Mouse (Mus musculus): ENCODE measurements around the gene Nlk. TPM values are rescaled to one million over a fixed set of nuclear protein-coding genes. Genes with fewer than 3 reads are reported as not detected.
"Not testable (repeated sequence)": the region's sequence is repeated elsewhere in the genome, so short reads cannot be mapped to it uniquely, and the experiment has no call there.

Nlk gene
- polyA plus RNA-seq, 1 experiment from 2014 or later = 26.7 TPM

DNA sequence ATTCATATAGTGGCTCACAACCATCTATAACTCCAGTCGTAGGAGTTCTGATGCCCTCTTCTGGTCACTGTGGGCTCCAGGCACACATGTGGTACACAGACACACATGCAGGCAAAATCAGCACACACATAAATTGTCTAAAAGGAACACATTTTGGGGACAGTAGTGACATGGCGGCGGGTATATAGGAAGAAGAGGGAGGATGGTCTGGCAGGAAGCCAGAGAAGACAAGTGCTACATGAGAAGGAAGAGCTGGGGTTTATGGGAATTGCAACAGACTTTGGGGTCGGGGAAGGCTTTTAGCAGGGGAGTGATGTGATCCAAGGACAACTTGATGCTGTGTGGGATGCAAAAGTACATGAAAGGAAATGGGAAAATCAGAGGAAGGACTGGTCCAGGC, 162.7 kb downstream of the Nlk start:
- no peak for ATAC-seq (replicated peaks)
- Histone ChIP-seq H3K27ac (no peak overlapping the region), H3K36me3 (replicated peaks) (peaks cover 8% of the 10 kb centered on the region; the same call in 1 of the 2 replicates), H3K4me3 (peak overlapping the region; percentile 94; the same call in 1 of the 2 replicates), H3K9me3 (no peaks in the 10 kb centered on the region), H3K4me1 (peaks cover 37% of the 10 kb centered on the region), H3K27me3 (replicated peaks) (no peaks in the 10 kb centered on the region), H3K9ac (no peak overlapping the region), H3K4me2 (peak overlapping the region; percentile 88)
- WGBS = 90% methylated on average over 4 of the region's 4 CpGs

DNA sequence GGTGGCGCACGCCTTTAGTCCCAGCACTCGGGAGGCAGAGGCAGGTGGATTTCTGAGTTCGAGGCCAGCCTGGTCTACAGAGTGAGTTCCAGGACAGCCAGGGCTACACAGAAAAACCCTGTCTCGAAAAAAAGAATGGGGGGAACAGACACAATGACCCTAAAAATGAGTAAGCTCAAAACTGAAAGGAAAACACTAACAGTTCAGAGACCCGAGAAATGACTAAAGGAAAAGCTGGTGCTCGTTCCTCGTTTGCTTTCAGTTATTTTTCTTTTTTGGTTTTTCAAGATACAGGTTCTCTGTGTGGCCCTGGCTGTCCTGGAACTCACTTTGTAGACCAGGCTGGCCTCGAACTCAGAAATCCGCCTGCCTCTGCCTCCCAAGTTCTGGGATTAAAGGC, 165.7 kb downstream of the Nlk start:
- not testable (repeated sequence) for ATAC-seq (replicated peaks); H3K9ac ChIP-seq; H3K27me3 ChIP-seq (replicated peaks); H3K27ac ChIP-seq; H3K4me3 ChIP-seq; H3K4me2 ChIP-seq; H3K9me3 ChIP-seq
- WGBS = 94% methylated on average over 10 of the region's 10 CpGs
- H3K4me1 ChIP-seq = peaks cover 24% of the 10 kb centered on the region
- H3K36me3 ChIP-seq (replicated peaks) = peaks cover 20% of the 10 kb centered on the region

DNA sequence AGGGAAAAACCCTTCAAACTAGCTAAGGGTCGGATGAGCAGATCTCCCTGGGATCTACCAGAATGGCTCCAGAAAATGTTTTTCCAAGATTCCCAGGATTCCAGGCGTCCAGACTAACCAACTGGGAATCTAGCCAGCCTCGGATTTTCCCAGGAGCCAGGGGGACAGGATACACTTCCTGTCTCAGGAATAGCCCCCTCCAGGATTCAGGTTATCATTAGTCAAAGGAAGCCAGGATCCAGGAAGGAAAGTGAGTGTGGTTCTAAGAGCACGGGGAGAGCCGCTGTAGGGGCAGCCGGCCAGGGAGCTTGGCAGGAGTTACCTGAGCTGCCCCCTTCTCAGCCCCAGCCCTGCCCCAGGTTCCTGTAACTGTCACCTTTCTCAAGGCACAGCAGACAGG, 166.1 kb downstream of the Nlk start:
- Histone ChIP-seq H3K36me3 (replicated peaks) (peaks cover 24% of the 10 kb centered on the region), H3K27me3 (replicated peaks) (no peaks in the 10 kb centered on the region), H3K9ac (no peak overlapping the region), H3K4me3 (no peak overlapping the region), H3K4me1 (peaks cover 24% of the 10 kb centered on the region), H3K4me2 (no peak overlapping the region), H3K27ac (no peak overlapping the region), H3K9me3 (no peaks in the 10 kb centered on the region)
- 87% methylated on average over 6 of the region's 6 CpGs for WGBS
- no peak for ATAC-seq (replicated peaks)

DNA sequence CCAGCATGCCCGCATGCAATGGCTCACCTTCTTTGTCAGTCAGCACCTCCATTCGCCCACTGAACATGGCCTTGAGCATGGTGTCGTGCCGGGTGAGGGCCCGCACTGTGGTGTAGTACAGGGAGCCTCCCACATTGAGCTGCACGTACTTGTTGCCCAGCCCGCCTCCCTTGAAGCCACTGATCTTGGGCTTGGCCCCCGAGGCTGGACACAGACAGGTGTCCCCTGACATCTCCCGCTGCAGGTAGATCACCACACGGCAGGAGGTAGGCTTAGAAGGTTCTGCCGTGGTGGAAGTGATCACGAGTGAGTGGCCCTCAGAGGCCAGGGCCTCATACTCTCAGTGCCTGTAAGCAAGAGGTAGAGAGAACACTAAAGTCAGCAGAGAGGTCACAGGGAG, 167.2 kb downstream of the Nlk start:
- 89% methylated on average over 12 of the region's 12 CpGs for WGBS
- H3K9me3 ChIP-seq = no peaks in the 10 kb centered on the region
- no peak overlapping the region for H3K9ac ChIP-seq
- H3K36me3 ChIP-seq (replicated peaks) = peaks cover 30% of the 10 kb centered on the region
- H3K4me2 ChIP-seq = no peak overlapping the region
- H3K27ac ChIP-seq = no peak overlapping the region
- no peaks in the 10 kb centered on the region for H3K27me3 ChIP-seq (replicated peaks)
- no peak for ATAC-seq (replicated peaks)
- no peak overlapping the region for H3K4me3 ChIP-seq
- peaks cover 19% of the 10 kb centered on the region for H3K4me1 ChIP-seq

DNA sequence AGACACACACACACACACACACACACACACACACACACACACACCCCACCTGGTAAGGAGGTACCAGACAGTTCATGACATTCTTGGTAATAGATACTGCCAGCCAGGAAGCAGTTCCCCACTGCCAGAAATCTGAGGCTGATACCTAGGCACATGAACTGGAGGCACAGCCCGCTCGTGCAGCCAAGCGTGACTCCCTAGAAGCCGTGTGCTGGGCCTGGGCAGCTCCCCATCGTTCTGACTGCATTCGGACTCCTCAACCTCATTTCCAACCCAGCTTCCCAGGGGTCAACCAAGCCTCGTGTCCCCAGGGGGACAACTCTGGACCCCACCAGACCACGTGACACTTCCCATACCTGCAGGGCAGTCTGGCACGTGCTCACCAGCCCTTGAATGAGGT, 168.5 kb downstream of the Nlk start:
- Histone ChIP-seq H3K4me1 (0 out of 2 replicates have a peak, but pooled peaks cover 10% of the 10 kb centered on the region), H3K27ac (no peak overlapping the region), H3K4me3 (no peak overlapping the region), H3K36me3 (replicated peaks) (peaks cover 40% of the 10 kb centered on the region), H3K27me3 (replicated peaks) (no peaks in the 10 kb centered on the region), H3K9ac (no peak overlapping the region), H3K4me2 (no peak overlapping the region), H3K9me3 (no peaks in the 10 kb centered on the region)
- 75% methylated on average over 9 of the region's 9 CpGs for WGBS
- no peak for ATAC-seq (replicated peaks)

DNA sequence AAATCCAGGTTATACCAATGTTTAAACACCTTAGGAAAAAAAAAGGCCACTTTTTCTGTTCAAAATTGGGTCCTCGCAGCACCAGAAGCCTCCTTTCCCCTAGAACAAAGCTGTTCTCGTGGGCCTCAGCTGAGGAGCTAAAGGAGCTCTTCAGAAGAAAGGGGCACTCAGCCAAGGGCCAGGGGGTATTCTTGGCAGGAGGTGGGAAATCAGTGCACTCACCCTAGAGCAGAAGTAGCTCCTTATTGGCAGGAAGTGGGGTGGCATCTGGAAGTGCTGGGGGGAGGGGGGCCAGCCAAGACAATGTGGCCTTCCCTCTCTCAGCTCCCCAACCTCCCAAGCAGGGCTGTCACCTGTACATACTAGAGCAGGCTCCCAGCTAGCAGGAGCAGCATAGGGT, 172.3 kb downstream of the Nlk start:
- H3K9ac ChIP-seq = no peak overlapping the region
- no peak for ATAC-seq (replicated peaks)
- H3K4me3 ChIP-seq = no peak overlapping the region
- WGBS = 67% methylated on average over 2 of the region's 2 CpGs
- no peaks in the 10 kb centered on the region for H3K27me3 ChIP-seq (replicated peaks)
- no peaks in the 10 kb centered on the region for H3K9me3 ChIP-seq
- H3K27ac ChIP-seq = no peak overlapping the region
- peaks cover 51% of the 10 kb centered on the region for H3K36me3 ChIP-seq (replicated peaks)
- H3K4me1 ChIP-seq = no peaks in the 10 kb centered on the region
- H3K4me2 ChIP-seq = no peak overlapping the region

DNA sequence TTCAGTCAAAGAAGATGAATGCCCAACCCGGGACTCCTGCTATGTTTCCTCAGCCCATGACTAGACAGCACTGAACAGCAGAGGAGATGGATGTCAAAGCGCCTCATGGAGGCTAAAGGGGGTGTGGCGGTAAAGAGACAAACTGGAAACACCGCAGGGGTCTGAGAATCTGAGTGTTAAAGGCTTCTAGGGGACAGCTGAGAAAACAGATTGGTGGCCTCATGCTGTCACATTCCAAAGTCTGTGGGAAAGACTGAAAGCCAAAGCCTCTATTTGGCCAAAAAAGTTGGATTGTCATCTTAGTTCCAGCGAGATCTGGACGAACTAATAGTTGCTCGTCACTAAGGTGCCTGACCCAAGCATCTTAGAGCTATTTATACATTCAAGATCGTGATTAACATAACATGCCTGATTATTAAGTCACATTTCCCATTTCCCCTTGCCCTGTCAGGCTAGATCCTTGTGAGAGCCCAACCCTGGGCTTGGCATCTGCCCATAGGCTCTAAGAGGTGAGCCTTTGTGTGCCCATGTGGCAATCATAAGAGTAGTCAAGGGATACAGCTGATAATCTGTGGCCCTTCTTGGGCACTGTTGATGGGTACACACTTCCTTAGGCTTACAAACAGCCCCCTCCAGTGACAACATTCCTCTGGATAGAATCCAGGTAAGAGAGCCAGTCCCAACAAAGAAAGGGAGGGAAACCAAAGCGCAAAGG, 173.8 kb downstream of the Nlk start:
- 80% methylated on average over 9 of the region's 9 CpGs for WGBS
- Histone ChIP-seq H3K4me2 (no peak overlapping the region), H3K36me3 (replicated peaks) (peaks cover 54% of the 10 kb centered on the region; the same call in 1 of the 2 replicates), H3K4me1 (no peaks in the 10 kb centered on the region), H3K27ac (0 out of 2 replicates have a peak overlapping the region, but pooled peaks have one; percentile 8), H3K27me3 (replicated peaks) (no peaks in the 10 kb centered on the region), H3K9ac (no peak overlapping the region), H3K9me3 (no peaks in the 10 kb centered on the region), H3K4me3 (no peak overlapping the region)
- no peak for ATAC-seq (replicated peaks)

DNA sequence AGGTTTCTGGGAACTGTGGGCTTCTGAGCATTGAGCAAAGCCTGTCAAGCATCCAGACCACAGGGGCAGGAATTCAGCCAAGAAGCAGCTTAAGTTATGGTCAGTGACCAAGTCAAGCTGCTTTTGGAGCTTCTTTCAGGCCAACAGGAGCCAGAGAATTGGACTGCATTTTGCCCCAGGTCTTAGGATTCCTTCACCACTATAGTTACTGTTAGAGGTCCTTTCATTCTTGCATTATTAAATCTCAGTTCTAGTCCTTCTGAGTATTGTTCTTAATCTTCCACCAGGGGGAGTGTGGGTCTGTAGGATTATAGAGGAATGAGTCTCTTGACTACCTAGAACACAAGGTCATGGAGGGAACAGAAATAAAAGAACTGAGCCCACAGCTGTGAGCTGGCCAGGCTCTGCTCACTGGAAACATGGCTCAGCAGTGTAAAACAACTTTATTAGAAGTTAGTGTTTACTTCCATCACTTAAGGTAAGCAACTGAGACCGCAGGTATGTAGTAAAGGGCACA, 174.6 kb downstream of the Nlk start:
- Histone ChIP-seq H3K9ac (no peak overlapping the region), H3K4me3 (no peak overlapping the region), H3K27ac (no peak overlapping the region), H3K4me2 (no peak overlapping the region), H3K9me3 (no peaks in the 10 kb centered on the region), H3K27me3 (replicated peaks) (no peaks in the 10 kb centered on the region), H3K4me1 (no peaks in the 10 kb centered on the region), H3K36me3 (replicated peaks) (peaks cover 56% of the 10 kb centered on the region; the same call in 1 of the 2 replicates)
- no peak for ATAC-seq (replicated peaks)
- 97% methylated on average over 1 of the region's 1 CpGs for WGBS

DNA sequence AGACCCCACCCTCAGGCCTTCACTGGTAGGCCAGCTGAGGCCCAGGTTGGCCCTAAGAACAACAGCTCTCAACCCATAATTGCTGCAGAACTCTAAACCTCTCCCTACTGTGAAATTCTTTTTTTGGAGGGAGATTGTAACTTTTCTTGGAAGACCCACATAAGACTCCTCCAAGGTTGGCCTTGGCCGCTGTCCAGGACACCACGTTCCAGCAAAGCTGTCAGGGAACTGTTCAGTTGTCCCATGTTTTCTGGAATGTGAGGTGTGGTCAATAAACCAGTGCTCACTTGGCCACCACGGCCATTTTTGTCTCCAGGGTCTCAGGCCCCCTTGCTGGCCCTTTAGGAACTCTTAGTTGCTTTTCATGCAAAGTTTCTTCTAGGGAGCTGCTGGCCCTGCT, 175.3 kb downstream of the Nlk start:
- H3K9ac ChIP-seq = no peak overlapping the region
- H3K4me3 ChIP-seq = no peak overlapping the region
- no peaks in the 10 kb centered on the region for H3K27me3 ChIP-seq (replicated peaks)
- H3K4me1 ChIP-seq = no peaks in the 10 kb centered on the region
- H3K9me3 ChIP-seq = no peaks in the 10 kb centered on the region
- H3K27ac ChIP-seq = no peak overlapping the region
- peaks cover 53% of the 10 kb centered on the region; the same call in 1 of the 2 replicates for H3K36me3 ChIP-seq (replicated peaks)
- H3K4me2 ChIP-seq = no peak overlapping the region
- ATAC-seq (replicated peaks) = no peak
- WGBS = 91% methylated on average over 3 of the region's 3 CpGs

DNA sequence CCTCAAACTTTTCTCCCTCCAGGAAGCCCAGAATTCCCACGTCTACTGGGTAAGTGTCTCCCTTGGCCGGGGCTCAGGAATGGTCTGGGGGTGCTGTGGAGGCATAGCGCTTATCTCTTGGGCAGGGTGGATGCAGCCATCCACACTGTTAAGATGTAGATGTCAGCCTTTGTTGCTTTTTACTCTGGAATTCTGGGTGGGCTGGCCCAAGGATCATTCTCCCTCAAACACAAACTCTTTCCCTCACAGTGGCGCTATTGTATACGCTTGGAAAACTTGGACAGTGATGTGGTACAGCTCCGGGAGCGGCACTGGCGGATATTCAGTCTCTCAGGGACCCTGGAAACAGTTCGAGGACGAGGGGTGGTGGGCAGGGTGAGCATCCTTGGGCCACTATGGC, 178.2 kb downstream of the Nlk start:
- Histone ChIP-seq H3K4me1 (peaks cover under 1% of the 10 kb centered on the region; the same call in 1 of the 2 replicates), H3K4me2 (no peak overlapping the region), H3K9ac (no peak overlapping the region), H3K9me3 (no peaks in the 10 kb centered on the region), H3K27ac (no peak overlapping the region), H3K36me3 (replicated peaks) (peaks cover 42% of the 10 kb centered on the region; the same call in 1 of the 2 replicates), H3K4me3 (no peak overlapping the region), H3K27me3 (replicated peaks) (no peaks in the 10 kb centered on the region)
- 87% methylated on average over 10 of the region's 10 CpGs for WGBS
- no peak for ATAC-seq (replicated peaks)

Other genes with a start within 250 kb of the Nlk start
- 23.6 and 23.7 TPM in 2 replicates for gene Slc46a1, start 231.7 kb downstream of the Nlk start, polyA plus RNA-seq (2015; fragmentation: Nextera tagmentation; extraction: Ambion mirVana)
- gene Sarm1, start 199.6 kb downstream of the Nlk start, polyA plus RNA-seq (2015; fragmentation: Nextera tagmentation; extraction: Ambion mirVana) = 52.4 and 56.8 TPM in 2 replicates
- gene Vtn, start 198.3 kb downstream of the Nlk start, polyA plus RNA-seq (2015; fragmentation: Nextera tagmentation; extraction: Ambion mirVana) = 137 and 184 TPM in 2 replicates
- 0.13 and 0.17 TPM in 2 replicates for gene Sebox, start 193.9 kb downstream of the Nlk start, polyA plus RNA-seq (2015; fragmentation: Nextera tagmentation; extraction: Ambion mirVana)
- 90.5 and 91.0 TPM in 2 replicates for gene Tmem199, start 185.2 kb downstream of the Nlk start, polyA plus RNA-seq (2015; fragmentation: Nextera tagmentation; extraction: Ambion mirVana)
- gene Poldip2, start 185.2 kb downstream of the Nlk start, polyA plus RNA-seq (2015; fragmentation: Nextera tagmentation; extraction: Ambion mirVana) = 182 and 192 TPM in 2 replicates
- gene Tnfaip1, start 161.0 kb downstream of the Nlk start, polyA plus RNA-seq (2015; fragmentation: Nextera tagmentation; extraction: Ambion mirVana) = 64.2 and 70.0 TPM in 2 replicates
- gene Ift20, start 161.0 kb downstream of the Nlk start, polyA plus RNA-seq (2015; fragmentation: Nextera tagmentation; extraction: Ambion mirVana) = 117 and 128 TPM in 2 replicates
- 35.0 and 35.4 TPM in 2 replicates for gene Tmem97, start 146.6 kb downstream of the Nlk start, polyA plus RNA-seq (2015; fragmentation: Nextera tagmentation; extraction: Ambion mirVana)
- gene Ccnq, start 54.4 kb upstream of the Nlk start, polyA plus RNA-seq (2015; fragmentation: Nextera tagmentation; extraction: Ambion mirVana) = 27.7 and 29.9 TPM in 2 replicates
- 31.9 and 35.8 TPM in 2 replicates for gene Lyrm9, start 129.2 kb upstream of the Nlk start, polyA plus RNA-seq (2015; fragmentation: Nextera tagmentation; extraction: Ambion mirVana)
- 1.1 and 1.6 TPM in 2 replicates for gene Nos2, start 223.4 kb upstream of the Nlk start, polyA plus RNA-seq (2015; fragmentation: Nextera tagmentation; extraction: Ambion mirVana)